Mouse (Mus musculus) heart, postnatal 0 days (tissue): ENCODE data around the gene Dgkb.

Experiments used
- CTCF ChIP-seq: IDR thresholded peaks from 2 replicates; pipeline ENCODE4 v1.5.1; 2016; ENCODE audit warnings: antibody characterized with exemption, control low read depth, low read depth
- EP300 ChIP-seq: IDR thresholded peaks from 2 replicates; pipeline ENCODE4 v1.6.1; 2016; ENCODE audit warnings: antibody characterized with exemption, low read depth

DNA sequence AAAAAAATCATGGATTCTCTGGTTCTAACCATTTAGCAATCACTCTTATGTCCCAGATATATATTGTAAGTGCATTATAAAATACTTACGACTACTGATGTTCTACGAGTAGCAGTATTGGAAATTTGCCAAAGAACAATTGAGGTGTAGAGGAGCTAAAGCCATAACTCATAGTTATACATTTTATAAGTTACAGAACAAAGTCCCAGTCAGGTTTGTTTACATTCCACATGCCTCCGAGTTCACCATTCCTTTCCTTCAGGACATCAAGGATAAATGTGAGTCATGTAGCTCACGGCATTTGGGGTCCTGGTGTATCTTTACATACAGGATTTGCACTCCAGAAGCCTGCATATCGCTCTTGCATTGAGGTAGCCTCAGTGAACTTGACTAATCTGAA lies 570.7 kb downstream of the Dgkb start:
- TF ChIP-seq CTCF (no peak), EP300 (no peak)
